Mouse (Mus musculus): ENCODE data around the gene Gm49361.

DNA sequence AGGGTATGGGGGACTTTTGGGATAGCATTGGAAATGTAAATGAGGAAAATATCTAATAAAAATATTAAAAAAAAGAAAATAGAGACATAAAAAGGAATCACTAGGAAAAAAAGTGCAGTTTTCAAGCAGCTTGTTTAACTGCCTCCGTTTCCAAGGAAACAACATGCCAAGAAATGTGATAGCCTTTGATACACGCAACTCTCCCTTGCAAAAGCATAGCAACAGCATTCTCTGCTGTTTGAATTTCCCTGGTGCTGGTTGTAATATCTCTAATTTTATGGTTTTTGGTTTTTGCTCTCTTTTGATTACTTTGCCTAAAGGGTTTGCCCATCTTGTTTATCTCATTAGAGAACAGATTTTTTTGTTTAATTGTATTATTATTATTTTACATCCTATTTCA lies 70.4 kb downstream of the Gm49361 start:
- TF ChIP-seq CTCF (IDR thresholded peaks at IDR 0.05; ENCODE audit: low read depth, low read length) (no peak), POLR2A (IDR thresholded peaks at IDR 0.05; ENCODE audit: extremely low read depth, insufficient read depth, low read length) (no peak)
